Mouse (Mus musculus): Measurements from ENCODE around the gene Chrm1.

DNA sequence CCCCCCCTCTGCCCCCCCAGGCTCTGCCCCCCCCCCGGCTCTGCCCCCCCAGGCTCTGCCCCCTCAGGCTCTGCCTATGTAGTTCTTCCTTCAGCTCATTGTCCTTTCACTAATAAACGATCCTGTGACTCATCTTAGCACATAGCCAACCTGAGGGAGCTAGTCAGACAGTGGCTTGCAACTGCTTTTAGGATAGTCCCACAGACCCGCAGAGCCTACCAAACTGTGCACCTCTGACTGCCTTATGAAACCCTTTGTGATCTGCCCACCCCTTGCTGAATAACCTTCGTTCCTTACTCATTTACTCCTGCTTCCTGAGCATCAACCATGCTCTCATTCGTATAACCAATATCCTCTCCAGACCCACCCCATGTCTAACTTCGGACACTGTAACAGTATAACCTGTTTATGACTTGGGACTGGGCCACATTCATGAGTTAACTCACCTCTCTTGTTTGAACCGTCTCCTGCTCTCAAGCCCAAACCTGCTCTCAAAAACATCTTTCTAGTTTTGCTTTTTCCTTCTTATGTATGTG, 42.6 kb downstream of the Chrm1 start:
- TF ChIP-seq ZNF384 (IDR thresholded peaks at IDR 0.05; ENCODE audit: low read depth, low read length) (no peak), MAFK (IDR thresholded peaks at IDR 0.05; ENCODE audit: insufficient read depth, low read depth, low read length) (no peak), HCFC1 (IDR thresholded peaks at IDR 0.05; ENCODE audit: borderline replicate concordance, insufficient read depth, low read length) (no peak), CHD2 (IDR thresholded peaks at IDR 0.05; ENCODE audit: low read depth, low read length) (no peak), ZC3H11A (IDR thresholded peaks at IDR 0.05; ENCODE audit: borderline replicate concordance, low read depth, low read length) (no peak)
